Mouse (Mus musculus): ENCODE results near the gene Elovl7. TPM values are rescaled to one million over a fixed set of nuclear protein-coding genes. Genes with fewer than 3 reads are reported as not detected.

Gene Elovl7
- polyA plus RNA-seq, 1 experiment from 2014 or later = 1.6 TPM

Other genes starting within 250 kb of the Elovl7 start
- gene Smim15, start 170.0 kb upstream of the Elovl7 start, polyA plus RNA-seq (2016; fragmentation: Nextera tagmentation; extraction: Ambion mirVana) = 47.4 and 52.7 TPM in 2 replicates
- gene Ndufaf2, start 55.8 kb upstream of the Elovl7 start, polyA plus RNA-seq (2016; fragmentation: Nextera tagmentation; extraction: Ambion mirVana) = 69.3 and 75.7 TPM in 2 replicates
- gene Ercc8, start 55.7 kb upstream of the Elovl7 start, polyA plus RNA-seq (2016; fragmentation: Nextera tagmentation; extraction: Ambion mirVana) = 21.0 and 21.5 TPM in 2 replicates
- 8.1 and 9.2 TPM in 2 replicates for gene Depdc1b, start 101.9 kb downstream of the Elovl7 start, polyA plus RNA-seq (2016; fragmentation: Nextera tagmentation; extraction: Ambion mirVana)
- 18.4 and 20.6 TPM in 2 replicates for gene Pde4d, start 235.5 kb downstream of the Elovl7 start, polyA plus RNA-seq (2016; fragmentation: Nextera tagmentation; extraction: Ambion mirVana)